8 mouse cellular contexts compared by ENCODE assay signal in the genomic region with DNA sequence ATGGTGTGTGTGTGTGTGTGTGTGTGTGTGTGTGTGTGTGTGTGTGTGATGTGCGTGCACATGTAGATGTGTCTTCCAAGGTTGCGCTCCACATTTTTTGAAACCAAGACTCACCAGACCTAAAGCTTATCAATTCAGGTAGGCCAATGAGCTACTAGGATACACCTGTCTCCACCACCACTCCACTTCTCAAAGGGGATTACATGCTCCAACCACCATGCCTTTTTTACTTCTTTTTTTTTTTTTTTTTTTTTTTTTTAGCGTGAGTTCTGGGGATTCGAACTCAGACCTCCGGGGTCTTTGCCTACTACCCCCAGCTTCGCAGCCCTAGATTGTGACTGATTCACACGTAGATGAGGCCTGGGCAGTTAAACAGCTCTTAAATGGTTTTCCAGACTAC. TPM values are rescaled to one million over a fixed set of nuclear protein-coding genes. Genes with fewer than 3 reads are reported as not detected.
DNase-seq lines count a peak whose midpoint lies in the region; ATAC-seq and TF ChIP-seq lines count a peak whose summit lies in the region.

No protein-coding gene starts in this region.

- peak; percentile 13 for DNase-seq in cerebellum, adult 9-11 months
- DNase-seq in cerebellum, postnatal 4 days (ENCODE audit: low spot score in 2 of 2), result no peak
- DNase-seq in lung, adult 2 months, result no peak
- DNase-seq in left cerebral cortex, adult 11 months (ENCODE audit: low spot score), result no peak
- no peak for DNase-seq in retina, postnatal 1 day

- no peak for ATAC-seq in lung, embryonic 16.5 days (ENCODE audit: low read depth)
- ATAC-seq in intestine, postnatal 0 days, result no peak
- ATAC-seq in neural tube, embryonic 14.5 days (ENCODE audit: low read depth), result no peak

- H3K4me2 ChIP-seq in lung, embryonic 16.5 days (ENCODE audit: low read depth, low read length), result no peak overlapping the region
- H3K4me2 ChIP-seq in intestine, postnatal 0 days (replicated peaks; ENCODE audit: low read depth), result peak overlapping the region; percentile 68; the same call in 1 of the 2 replicates
- H3K4me2 ChIP-seq in neural tube, embryonic 14.5 days (ENCODE audit: low read depth, low read length), result peak overlapping the region; percentile 50; the same call in 1 of the 2 replicates

- TF ChIP-seq POLR2A in lung, adult 2 months (IDR thresholded peaks at IDR 0.05; ENCODE audit: borderline replicate concordance, extremely low read depth, low read depth, low read length), result no peak

- no peak overlapping the region for H3K9ac ChIP-seq in lung, embryonic 16.5 days (ENCODE audit: low read length)
- no peak overlapping the region for H3K9ac ChIP-seq in intestine, postnatal 0 days (ENCODE audit: low read depth, low read length)
- no peak overlapping the region for H3K9ac ChIP-seq in neural tube, embryonic 14.5 days (replicated peaks; ENCODE audit: low read depth, low read length)

- H3K27me3 ChIP-seq in lung, embryonic 16.5 days (ENCODE audit: control insufficient read depth, insufficient read depth, low read depth, low read length), result no peaks in the 10 kb centered on the region
- 0 out of 2 replicates have a peak, but pooled peaks cover under 1% of the 10 kb centered on the region for H3K27me3 ChIP-seq in intestine, postnatal 0 days (replicated peaks; ENCODE audit: control insufficient read depth, insufficient read depth, low read length)
- no peaks in the 10 kb centered on the region for H3K27me3 ChIP-seq in neural tube, embryonic 14.5 days (ENCODE audit: control insufficient read depth, insufficient read depth, low read length)

- no peaks in the 10 kb centered on the region for H3K36me3 ChIP-seq in lung, embryonic 16.5 days (ENCODE audit: control insufficient read depth, insufficient read depth, low read length)
- no peaks in the 10 kb centered on the region for H3K36me3 ChIP-seq in intestine, postnatal 0 days (ENCODE audit: control insufficient read depth, insufficient read depth)
- H3K36me3 ChIP-seq in neural tube, embryonic 14.5 days (ENCODE audit: control insufficient read depth, insufficient read depth, low read length), result no peaks in the 10 kb centered on the region

- no peak overlapping the region; the same call in 1 of the 2 replicates for H3K4me3 ChIP-seq in lung, embryonic 16.5 days (ENCODE audit: low read length)
- no peak overlapping the region for H3K4me3 ChIP-seq in lung, adult 2 months (replicated peaks; ENCODE audit: extremely low read depth, low read depth, low read length)
- no peak overlapping the region for H3K4me3 ChIP-seq in intestine, postnatal 0 days (ENCODE audit: low read depth, low read length)
- peak overlapping the region; percentile 56; the same call in 1 of the 2 replicates for H3K4me3 ChIP-seq in neural tube, embryonic 14.5 days (ENCODE audit: low read depth, low read length)

- no peaks in the 10 kb centered on the region for H3K9me3 ChIP-seq in lung, embryonic 16.5 days (ENCODE audit: control insufficient read depth, low read length)
- H3K9me3 ChIP-seq in intestine, postnatal 0 days (ENCODE audit: control insufficient read depth), result no peaks in the 10 kb centered on the region
- no peaks in the 10 kb centered on the region for H3K9me3 ChIP-seq in neural tube, embryonic 14.5 days (ENCODE audit: control insufficient read depth, low read length)

- TF ChIP-seq CTCF in lung, adult 2 months (IDR thresholded peaks at IDR 0.05; ENCODE audit: insufficient read depth, low read length), result no peak
- no peak for TF ChIP-seq CTCF in intestine, postnatal 0 days (IDR thresholded peaks at IDR 0.05; ENCODE audit: low read depth)

- 58% methylated on average over 7 of the region's 7 CpGs for WGBS in lung, embryonic 16.5 days
- WGBS in lung, adult 2 months, result 62% methylated on average over 7 of the region's 7 CpGs
- 59% methylated on average over 7 of the region's 7 CpGs for WGBS in intestine, postnatal 0 days
- WGBS in neural tube, embryonic 14.5 days, result 66% methylated on average over 6 of the region's 7 CpGs

- no peaks in the 10 kb centered on the region; the same call in 1 of the 2 replicates for H3K4me1 ChIP-seq in lung, embryonic 16.5 days (replicated peaks; ENCODE audit: control insufficient read depth, insufficient read depth, low read length)
- H3K4me1 ChIP-seq in lung, adult 2 months (ENCODE audit: control insufficient read depth, insufficient read depth, low read length), result no peaks in the 10 kb centered on the region
- no peaks in the 10 kb centered on the region for H3K4me1 ChIP-seq in intestine, postnatal 0 days (replicated peaks; ENCODE audit: control insufficient read depth, insufficient read depth, low read length)
- no peaks in the 10 kb centered on the region for H3K4me1 ChIP-seq in neural tube, embryonic 14.5 days (ENCODE audit: control insufficient read depth, insufficient read depth, low read length)

- peak overlapping the region; percentile 91; the same call in 1 of the 2 replicates for H3K27ac ChIP-seq in lung, embryonic 16.5 days (ENCODE audit: low read length)
- peak overlapping the region; percentile 81; the same call in 1 of the 2 replicates for H3K27ac ChIP-seq in intestine, postnatal 0 days (ENCODE audit: low read depth, low read length)
- no peak overlapping the region for H3K27ac ChIP-seq in neural tube, embryonic 14.5 days (ENCODE audit: low read depth, low read length)

RNA-seq across cellular contexts. Expression of a gene that starts 0.3 kb away (rescaled TPM):
- 0.34 and 0.40 TPM in 2 replicates for polyA plus RNA-seq in lung, embryonic 16.5 days (2015; fragmentation: Nextera tagmentation; extraction: Ambion mirVana)
- polyA plus RNA-seq in lung, adult 2 months (2012; rRNA removed), result 0.33 TPM in 1 of 2 replicates, not detected in the other
- polyA plus RNA-seq in intestine, postnatal 0 days (2015; fragmentation: Nextera tagmentation; extraction: Ambion mirVana), result 0.31 TPM in 1 of 2 replicates, not detected in the other
- polyA plus RNA-seq in neural tube, embryonic 14.5 days (2014; fragmentation: Nextera tagmentation; extraction: Ambion mirVana), result 1.0 and 1.2 TPM in 2 replicates
